Mouse (Mus musculus): ENCODE data around the gene Ppp1r11.

GRCm38 (mm10) chr17:36952631-36953030 lies 1.1 kb upstream of the Ppp1r11 start:
- TF ChIP-seq CTCF (conservative IDR thresholded peaks at IDR 0.05; ENCODE audit: insufficient read depth, insufficient read length, low read depth, low read length) (no peak), POLR2A (IDR thresholded peaks at IDR 0.05; ENCODE audit: low read depth, low read length) (no peak)
